Mouse (Mus musculus) MEL (cell line): Measurements from ENCODE around the gene Fndc5.

Experiments used
- CHD2 ChIP-seq: IDR thresholded peaks from 2 replicates; pipeline ENCODE4 v1.6.1; 2011; ENCODE audit warnings: low read length, improper control_type of control experiment
- CTCF ChIP-seq, 3 experiments: IDR thresholded peaks in 2 of 3; conservative IDR thresholded peaks in 1 of 3; 2 replicates each; pipeline ENCODE4 v1.5.1; 2011 to 2012; ENCODE audit warnings: low read length in 3 of 3, low read depth in 2 of 3, mild to moderate bottlenecking in 2 of 3, improper control_type of control experiment in 1 of 3, inconsistent platforms in 1 of 3, mixed read lengths in 1 of 3, moderate library complexity in 1 of 3; ENCODE audit not compliant: control insufficient read depth in 1 of 3, insufficient read depth in 1 of 3, poor library complexity in 1 of 3, severe bottlenecking in 1 of 3
- MAFK ChIP-seq: IDR thresholded peaks from 2 replicates; pipeline ENCODE4 v1.6.1; 2011; ENCODE audit warnings: low read depth, mild to moderate bottlenecking, low read length, improper control_type of control experiment, borderline replicate concordance
- MAX ChIP-seq: IDR thresholded peaks from 2 replicates; pipeline ENCODE4 v1.6.1; 2011; ENCODE audit warnings: low read length, improper control_type of control experiment
- MEF2A ChIP-seq: IDR thresholded peaks from 2 replicates; pipeline ENCODE4 v1.6.1; 2014; ENCODE audit warnings: low read depth, mild to moderate bottlenecking, inconsistent platforms, low read length, improper control_type of control experiment; ENCODE audit not compliant: poor library complexity, insufficient replicate concordance, severe bottlenecking; ENCODE audit errors: extremely low read depth
- NRF1 ChIP-seq: IDR thresholded peaks from 2 replicates; pipeline ENCODE4 v1.6.1; 2014; ENCODE audit warnings: low read depth, mild to moderate bottlenecking, inconsistent platforms, low read length, improper control_type of control experiment, moderate library complexity; ENCODE audit not compliant: poor library complexity, insufficient read depth, severe bottlenecking
- POLR2AphosphoS2 ChIP-seq: IDR thresholded peaks from 2 replicates; pipeline ENCODE4 v1.6.1; 2011; ENCODE audit warnings: low read length, improper control_type of control experiment
- SIN3A ChIP-seq: IDR thresholded peaks from 2 replicates; pipeline ENCODE4 v1.6.1; 2012; ENCODE audit warnings: low read length, improper control_type of control experiment, inconsistent platforms
- TAL1 ChIP-seq: IDR thresholded peaks from 2 replicates; pipeline ENCODE4 v1.6.1; 2012; ENCODE audit warnings: mild to moderate bottlenecking, inconsistent platforms, low read length, moderate library complexity, mixed read lengths
- TBP ChIP-seq: IDR thresholded peaks from 2 replicates; pipeline ENCODE4 v1.8.0; 2011; ENCODE audit warnings: low read depth, low read length, improper control_type of control experiment
- USF1 ChIP-seq: IDR thresholded peaks from 2 replicates; pipeline ENCODE4 v1.6.1; 2014; ENCODE audit warnings: low read depth, mild to moderate bottlenecking, inconsistent platforms, low read length, improper control_type of control experiment, moderate library complexity
- USF2 ChIP-seq, 2 experiments: IDR thresholded peaks; 2 replicates each; pipeline ENCODE4 v1.6.1; 2011 to 2012; ENCODE audit warnings: improper control_type of control experiment in 2 of 2, low read length in 2 of 2, borderline replicate concordance in 1 of 2, inconsistent platforms in 1 of 2, low read depth in 1 of 2, mild to moderate bottlenecking in 1 of 2; ENCODE audit not compliant: insufficient read depth in 1 of 2
- ZMIZ1 ChIP-seq: IDR thresholded peaks from 2 replicates; pipeline ENCODE4 v1.6.1; 2012; ENCODE audit warnings: low read depth, mild to moderate bottlenecking, inconsistent platforms, low read length, improper control_type of control experiment, moderate library complexity

DNA sequence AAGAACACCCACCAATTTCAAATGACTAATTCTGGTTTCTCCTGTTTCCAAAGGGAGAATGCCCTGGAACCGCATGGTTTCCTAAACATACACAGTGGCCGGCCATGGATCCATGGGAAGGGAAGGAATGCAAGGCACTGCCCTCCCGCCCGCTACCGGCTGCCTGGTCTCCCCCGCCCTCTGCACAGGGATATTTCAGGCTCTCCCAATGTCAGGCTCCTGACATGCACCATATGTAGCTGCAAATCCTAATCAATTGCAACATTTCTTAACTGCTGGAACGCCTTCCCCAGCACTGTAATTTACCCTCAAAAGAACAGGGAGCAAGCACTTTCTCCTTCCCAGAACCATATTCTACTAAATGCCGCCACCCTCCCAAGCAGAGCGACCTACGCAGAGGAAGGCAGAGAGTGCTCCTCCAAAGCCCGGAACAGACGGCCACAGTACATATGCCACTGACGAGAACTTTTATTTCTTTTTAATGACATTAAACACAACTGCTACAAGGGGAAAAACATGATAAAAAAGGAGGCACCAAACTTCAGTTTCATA, 10.8 kb downstream of the Fndc5 start:
- TF ChIP-seq CTCF (IDR thresholded peaks at IDR 0.05 in 2 of 3, conservative IDR thresholded peaks at IDR 0.05 in 1 of 3; ENCODE audit: control insufficient read depth in 1 of 3, insufficient read depth in 1 of 3, low read depth in 2 of 3, low read length in 3 of 3, poor library complexity in 1 of 3, severe bottlenecking in 1 of 3): no peak
- TF ChIP-seq TBP: no peak
- TF ChIP-seq MAX: no peak
- no peak for TF ChIP-seq USF2 (IDR thresholded peaks at IDR 0.05; ENCODE audit: borderline replicate concordance in 1 of 2, insufficient read depth in 1 of 2, low read depth in 1 of 2, low read length in 2 of 2)
- no peak for TF ChIP-seq MAFK
- no peak for TF ChIP-seq SIN3A
- TF ChIP-seq ZMIZ1: no peak
- no peak for TF ChIP-seq POLR2AphosphoS2
- no peak for TF ChIP-seq USF1
- TF ChIP-seq TAL1: no peak
- no peak for TF ChIP-seq NRF1
- no peak for TF ChIP-seq MEF2A
- TF ChIP-seq CHD2: no peak
